Mouse (Mus musculus): Measurements from ENCODE around the gene Hoxa6.

DNA sequence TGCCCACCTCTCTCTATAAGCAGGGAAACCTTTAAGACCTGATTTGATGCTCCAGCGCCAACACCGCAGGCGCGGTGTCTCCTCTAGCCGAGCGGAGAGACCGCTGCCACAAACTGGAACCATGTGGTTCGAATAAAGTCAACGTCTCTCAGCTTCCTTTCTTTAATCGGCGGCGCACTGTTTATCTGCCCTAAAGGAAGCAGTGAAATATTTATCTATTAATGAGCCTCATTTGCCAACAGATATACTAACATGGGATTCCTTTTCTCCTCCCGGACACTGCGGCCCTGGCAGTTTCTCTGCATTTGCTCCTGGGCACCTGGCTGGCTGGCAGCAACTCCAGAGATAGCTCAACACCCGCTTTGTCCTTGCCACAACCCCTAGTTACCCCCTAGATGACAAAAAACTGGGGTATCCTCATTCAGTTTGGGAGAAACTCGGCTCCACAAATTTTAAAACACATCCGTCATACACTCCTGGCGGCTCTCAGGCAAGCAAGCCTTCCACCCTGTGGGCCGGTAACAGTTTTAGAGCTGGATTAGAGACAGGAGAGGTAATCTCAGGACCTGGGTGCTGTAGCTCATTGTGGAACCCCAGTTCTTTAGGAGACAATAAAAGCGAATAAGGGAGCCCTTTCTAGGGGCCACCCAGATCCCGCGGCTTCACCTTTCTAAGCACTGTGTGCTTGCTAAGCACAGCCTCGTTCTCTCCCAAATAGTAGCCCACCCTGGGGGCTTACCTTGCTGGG lies 9.5 kb upstream of the Hoxa6 start:
- no peak for TF ChIP-seq CTCF (IDR thresholded peaks at IDR 0.05; ENCODE audit: low read depth, low read length)
- TF ChIP-seq POLR2A (IDR thresholded peaks at IDR 0.05; ENCODE audit: borderline replicate concordance, low read depth, low read length), result no peak

Measured in bone marrow macrophage, adult 2 months (primary cell).